Mouse (Mus musculus) spleen, postnatal 36 days (tissue): Measurements from ENCODE around the gene Fam168a.

ENCODE experiments used
- DNase-seq, 2 experiments: peaks; one replicate each; pipeline ENCODE4 v3.0.0; 2022; ENCODE audit warnings: low spot score in 2 of 2, mixed read lengths in 1 of 2

Gene Fam168a

DNA sequence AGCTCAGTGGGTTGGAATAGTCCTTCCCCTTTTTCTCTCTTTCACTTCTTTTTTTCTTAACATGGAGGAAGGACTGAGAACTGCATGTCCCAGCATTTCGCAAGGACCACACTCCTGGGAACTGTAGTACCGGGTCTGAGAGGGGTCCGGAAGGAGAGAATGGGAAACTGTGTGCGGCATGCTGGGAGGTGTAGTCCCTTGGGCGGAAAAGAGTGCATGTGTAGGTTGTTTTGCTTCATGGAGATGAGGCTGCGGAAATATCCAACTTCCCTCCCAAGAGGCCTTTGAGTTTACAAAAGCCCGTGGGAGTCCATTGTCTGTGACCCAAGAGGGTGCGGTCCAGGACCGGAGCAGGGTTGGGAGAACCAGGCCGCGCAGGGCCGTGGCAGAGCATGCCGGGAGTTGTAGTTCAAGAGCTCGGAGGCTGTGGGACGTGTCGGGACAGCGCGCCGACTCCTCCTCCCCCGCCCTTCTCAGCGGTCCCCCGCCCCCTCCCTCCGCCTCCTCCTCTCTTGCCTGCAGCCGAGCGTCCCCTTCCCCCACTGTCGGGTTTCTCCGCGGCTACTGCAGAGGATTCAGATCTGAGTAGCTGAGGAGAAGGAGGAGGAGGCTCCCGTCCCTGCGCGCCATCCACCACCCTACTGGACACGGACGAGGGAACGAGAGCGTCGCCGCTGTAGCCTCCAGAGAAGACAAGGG lies at the start of gene Fam168a:
Fam168a (plus strand) TSS at position 493 of the 699 bp plus-strand sequence.
- peak; percentile 92 to 93 for DNase-seq

DNA sequence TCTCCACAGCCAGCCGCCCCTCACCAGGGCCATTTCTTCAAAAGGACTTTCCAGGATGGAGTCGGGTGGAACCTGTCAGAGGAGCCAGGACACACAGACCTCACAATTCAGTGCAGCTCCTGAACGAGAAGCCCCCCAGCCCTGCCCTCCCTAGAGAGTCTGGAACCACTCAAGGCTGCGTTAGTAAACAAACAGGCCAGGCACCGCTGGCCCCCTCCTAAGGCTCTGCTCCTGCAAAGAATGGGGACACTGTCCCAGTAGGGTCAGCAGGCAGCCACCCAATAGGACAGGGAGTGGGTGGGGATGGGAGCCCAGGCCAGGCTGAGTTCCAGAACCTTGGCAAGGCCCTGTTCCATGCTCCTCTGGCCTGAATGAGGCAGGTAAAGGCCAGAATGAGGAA lies 49.7 kb upstream of the Fam168a start:
- no peak for DNase-seq

DNA sequence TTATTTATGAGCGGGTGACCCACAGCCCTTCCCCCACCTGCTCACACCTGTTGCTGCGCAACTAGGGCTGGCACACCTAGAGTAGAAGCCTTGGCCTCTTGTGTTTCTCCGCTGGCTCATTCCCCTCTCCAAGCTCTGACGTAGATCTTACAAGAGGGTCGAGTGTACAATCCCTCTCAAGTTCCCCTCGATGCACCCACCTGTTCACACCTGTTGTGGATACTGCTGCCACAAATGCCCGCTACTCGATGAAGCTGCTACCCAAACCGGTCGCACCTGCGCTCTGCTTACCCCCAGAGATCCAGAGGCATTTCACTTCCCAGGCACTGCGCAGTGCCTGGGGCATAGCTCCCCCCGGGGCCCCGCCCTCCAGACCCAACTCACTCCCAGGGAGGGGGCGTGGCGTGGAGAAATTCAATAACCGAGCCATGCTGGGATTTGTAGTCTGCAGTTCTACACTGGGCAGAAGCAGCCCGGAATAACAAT lies 48.3 kb upstream of the Fam168a start:
- no peak for DNase-seq

DNA sequence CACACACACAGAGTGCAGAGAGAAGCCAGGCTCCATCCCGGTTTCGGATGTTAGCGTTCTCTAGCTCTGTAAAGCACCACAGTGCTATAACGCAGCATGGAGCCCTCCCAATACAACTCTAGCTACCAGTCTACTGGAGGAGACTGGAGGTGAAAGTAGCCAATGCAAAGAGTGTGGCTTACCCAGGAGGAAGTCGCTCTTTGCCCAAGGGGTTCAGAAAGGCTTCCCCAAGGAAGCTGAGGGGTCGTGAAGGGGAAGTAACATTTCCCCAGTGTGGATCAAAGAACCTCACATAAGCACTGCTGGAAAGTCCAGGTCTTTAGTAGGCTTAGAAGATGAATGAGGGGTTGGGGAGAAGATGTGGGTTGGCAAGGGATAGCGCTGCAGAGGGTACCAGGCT lies 45.2 kb upstream of the Fam168a start:
- no peak for DNase-seq

DNA sequence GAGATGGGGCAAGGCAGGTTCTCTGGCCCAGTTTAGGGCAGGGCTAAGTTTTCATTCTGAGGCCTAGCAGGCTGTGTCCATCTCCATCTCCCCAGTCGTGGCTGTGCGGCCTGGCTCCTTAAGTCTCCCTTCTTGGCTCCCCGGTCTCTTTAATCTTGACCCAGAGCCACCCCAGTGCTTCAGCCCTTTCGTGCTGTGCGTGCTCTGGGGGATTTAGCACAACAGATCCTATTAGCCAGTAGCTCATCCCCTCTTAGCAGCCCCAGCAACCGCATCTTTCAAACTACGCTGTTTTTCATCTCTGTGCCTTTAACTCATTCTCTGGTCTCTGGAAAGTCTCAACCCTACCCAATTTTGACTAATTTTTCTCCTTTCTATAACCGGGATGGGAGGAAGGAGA lies 44.2 kb upstream of the Fam168a start, which contains the start of gene Plekhb1:
Plekhb1 (minus strand) TSS at position 184 of the 400 bp plus-strand sequence.
- no peak for DNase-seq

DNA sequence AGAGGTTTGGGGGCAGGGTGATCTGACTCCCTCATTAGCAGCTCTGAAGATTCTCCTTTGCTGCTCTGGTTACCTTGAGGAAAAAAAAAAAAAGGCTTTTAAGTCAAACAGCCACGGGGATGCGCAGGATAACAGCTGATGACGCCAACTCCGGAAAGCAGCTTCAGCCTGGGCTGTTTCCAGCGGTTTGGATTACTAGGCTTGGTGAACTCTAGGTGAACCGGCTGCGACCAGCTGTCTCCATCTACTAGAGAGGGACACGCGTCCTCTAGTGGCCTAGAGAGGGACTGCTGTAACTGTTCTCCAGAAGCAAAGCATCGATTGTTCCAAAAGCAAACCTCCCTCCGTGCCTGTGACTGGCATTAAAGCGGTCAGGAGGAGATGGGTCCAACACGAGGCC lies 43.2 kb upstream of the Fam168a start:
- peak; percentile 58 to 65 for DNase-seq

DNA sequence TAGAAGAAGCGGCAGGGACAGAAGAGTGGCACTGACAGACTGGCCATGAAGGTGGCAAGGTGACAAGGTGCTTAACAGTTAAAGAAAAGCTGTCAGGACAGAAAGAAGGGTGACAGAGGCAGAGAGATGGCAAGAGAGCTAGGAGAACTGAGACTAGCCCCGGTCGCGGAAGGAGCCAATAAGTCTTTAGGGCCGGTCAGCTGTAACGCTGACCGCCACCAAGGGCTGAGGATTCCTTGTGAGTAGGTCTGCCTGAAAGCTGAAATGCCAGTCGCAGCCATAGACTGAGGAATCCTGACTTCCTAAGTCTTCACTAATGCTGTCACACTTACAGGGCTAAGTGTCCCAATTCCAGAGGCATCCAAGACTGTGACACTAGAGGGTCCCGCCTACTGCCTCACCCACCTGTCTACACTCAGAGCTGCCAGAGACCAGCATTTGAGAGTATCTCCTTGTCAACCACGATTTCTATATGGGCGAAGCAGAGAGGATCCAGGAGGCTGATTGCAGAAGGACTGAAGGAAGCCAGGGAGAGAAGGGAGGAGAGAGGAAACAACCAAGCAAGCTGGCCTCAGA lies 42.6 kb upstream of the Fam168a start:
- no peak for DNase-seq

DNA sequence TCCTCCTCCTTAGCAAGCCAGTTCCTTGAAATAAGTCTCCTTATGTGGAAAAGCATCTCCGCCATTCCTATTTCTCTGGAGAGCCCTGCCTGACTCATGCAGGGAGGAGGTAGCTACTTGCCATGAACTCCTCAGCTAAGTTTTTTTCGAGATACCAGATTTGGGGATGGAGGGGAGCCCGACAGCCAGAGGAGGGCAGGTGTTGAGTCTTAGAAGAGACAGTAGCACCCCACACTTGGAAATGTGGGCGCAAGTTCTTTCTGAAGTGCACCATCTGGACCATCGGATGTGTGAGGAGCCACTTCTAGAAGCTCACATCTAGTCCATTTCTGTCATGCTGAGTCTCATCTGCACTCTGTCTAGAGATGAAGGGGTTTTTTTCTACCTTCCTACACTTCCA lies 35.8 kb upstream of the Fam168a start:
- no peak for DNase-seq

DNA sequence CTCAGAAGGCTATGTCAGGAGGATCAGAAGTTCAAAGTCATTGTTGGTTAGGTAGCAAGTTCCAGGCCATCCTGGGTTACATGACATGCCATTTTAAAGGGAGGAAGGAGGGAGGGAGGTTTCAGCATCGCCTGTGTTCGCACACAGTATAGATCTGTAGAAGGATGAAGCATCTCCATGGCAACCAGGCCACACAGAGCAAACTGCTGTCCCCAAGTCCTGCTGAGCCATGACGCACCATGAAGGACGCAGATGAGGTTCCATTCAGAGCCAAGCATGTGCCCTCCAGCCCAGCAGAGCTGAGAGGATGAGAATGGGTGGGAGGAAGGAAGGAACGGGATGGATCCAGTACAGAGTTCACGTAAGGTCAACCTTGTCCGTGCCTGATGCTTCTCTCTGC lies 33.0 kb upstream of the Fam168a start:
- no peak for DNase-seq

DNA sequence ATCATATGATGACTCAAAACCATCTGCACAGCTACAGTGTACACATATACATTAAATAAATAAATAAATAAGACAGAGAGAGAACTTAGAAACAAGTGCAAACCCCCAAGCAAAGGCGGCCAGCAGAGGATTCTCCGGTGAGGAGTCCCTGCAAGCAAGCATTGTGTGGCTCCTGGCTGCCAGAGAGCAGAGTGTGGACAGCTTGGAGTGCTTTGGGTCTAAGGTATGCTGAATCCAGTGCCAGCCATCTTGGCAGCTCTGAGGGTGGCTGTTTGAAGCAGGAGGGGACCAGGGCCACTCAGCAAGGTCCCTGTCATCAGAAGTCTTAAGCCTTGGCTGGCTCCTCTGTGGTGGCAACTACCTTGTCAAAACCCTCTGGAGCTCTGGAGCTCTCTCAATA lies 31.5 kb upstream of the Fam168a start:
- no peak for DNase-seq

DNA sequence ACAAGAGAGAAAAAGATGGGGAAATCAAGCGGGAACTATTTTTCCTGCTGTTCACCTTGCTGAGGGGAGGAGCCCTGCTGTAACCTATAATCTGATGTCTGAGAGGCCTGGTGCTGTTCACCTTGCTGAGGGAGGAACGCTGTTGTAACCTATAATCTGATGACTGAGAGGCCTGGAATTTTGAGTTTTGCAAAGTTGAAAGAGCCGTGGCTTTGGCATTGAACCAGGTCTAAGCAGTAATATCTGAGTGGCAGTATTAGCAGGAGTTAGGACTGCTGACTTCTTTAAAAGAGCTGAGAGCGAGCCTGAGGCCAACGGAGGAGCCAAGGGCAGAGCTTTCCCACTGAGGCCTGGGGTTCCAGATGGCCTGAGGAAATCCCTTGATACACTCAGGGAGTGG lies 28.4 kb upstream of the Fam168a start:
- DNase-seq = no peak

DNA sequence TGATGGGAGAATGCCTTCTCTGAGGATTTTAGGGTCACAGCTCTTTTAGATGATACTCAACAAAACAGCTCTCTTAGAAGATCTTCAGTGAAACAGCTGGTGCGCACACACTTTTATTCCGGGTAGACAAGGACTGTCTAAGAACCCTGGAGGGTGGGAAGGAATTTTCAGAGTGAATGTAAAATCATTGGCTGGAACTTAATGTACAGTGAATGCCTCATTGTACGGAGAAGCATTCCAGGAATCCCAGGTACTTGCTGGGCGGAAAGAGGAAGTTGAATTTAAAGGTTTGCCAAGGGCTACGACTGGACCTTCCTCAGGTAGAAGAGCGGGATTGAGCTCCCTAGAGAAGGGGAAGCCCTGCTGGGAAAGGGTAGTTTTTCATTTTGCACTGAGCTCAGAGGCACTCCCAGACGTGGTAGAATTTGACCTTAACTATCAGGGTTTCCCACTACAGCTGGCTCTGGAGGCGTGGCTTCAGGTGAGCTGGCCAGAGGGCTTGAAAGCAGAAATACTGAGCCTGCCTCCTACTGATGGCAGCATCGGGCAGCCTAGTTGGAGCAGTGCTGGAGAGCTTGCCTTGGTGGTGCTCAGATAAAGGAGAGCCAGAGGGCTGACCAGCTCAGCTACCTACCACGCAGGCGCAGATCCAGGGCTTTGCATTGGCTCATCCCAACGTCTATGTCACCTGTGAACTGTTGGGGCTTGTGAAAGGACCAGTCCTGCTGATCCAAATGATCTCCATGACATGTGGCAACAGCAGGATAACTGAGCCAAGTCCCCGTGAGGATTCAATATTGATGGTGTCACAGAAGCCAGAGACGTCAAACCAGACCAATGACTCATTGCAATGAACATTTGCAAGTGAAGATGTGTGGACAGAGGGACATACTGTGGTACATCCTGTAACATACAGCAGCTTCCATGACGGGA lies 27.2 kb upstream of the Fam168a start:
- no peak for DNase-seq

DNA sequence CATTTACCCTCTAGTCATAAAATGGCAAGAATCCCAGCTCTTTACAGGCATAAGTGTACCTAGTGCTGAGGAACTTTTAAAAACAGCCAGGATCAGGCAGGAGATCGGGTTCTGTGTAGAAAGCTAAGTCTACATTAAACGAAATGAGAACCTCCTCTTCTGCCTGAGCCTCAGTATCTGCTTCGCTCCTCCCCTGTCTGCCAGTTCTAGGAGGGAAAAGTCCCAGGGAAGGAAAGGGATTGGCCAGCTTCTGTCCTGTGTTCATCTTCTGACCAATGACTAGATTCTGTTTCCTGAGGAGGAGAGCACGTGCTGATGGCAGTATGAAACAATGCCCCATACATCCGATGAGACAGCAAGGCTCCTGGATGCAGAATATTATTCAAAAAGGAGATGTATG lies 25.3 kb upstream of the Fam168a start:
- no peak for DNase-seq

DNA sequence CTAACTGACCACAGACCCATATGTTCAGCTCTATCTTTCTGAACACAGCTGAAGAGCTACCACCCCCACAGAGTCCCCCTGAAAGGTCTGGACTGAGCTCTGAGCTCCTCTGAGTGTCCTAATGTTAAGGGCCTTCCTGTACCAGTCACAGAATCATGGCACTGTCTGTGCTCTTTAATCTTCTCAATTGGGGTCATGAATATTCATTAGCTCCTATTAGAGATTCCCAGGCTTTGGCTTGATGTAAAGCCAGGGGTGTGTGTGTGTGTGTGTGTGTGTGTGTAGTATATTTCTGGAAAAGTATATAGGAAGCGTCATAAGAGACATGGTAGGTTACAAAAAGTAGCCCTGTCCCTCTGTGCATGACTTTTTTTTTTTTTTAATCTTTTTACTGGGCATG lies 23.2 kb upstream of the Fam168a start:
- DNase-seq = no peak

DNA sequence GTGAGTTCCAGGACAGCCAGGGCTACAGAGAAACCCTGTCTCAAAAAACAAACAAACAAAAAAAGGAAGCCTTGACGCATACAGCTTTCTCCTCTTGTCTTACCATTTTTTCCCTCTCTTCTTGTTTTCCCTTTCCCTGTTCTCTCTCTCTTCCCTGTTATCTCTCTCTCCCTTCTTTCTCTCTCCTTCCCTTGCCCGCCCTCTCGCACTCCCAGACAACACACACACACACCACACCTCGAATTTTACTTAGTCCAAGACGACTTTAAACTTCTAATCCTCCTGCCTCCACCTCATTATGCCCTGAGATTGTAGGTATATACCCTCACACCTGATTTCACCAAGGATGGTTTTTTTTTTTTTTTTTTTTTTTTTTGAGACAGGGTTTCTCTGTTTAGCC lies 22.4 kb upstream of the Fam168a start:
- no peak for DNase-seq

DNA sequence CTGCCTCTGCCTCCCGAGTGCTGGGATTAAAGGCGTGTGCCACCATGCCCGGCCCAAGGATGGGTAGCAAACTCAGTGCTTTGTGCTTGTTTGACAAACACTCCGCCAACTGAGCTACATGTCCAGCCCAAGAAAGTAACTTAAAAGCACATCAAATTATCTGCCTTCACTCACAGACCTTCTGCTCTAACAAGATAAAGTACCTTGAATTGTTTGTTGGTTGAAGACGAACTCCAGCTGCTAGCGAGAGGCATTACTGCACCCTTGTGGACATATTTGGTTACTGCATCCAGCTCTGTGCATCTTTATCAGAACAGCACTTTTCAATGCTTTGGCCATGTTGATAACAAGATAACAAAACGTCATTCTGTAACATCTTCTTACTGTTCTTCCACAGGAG lies 21.9 kb upstream of the Fam168a start:
- DNase-seq = peak; percentile 37 to 56

DNA sequence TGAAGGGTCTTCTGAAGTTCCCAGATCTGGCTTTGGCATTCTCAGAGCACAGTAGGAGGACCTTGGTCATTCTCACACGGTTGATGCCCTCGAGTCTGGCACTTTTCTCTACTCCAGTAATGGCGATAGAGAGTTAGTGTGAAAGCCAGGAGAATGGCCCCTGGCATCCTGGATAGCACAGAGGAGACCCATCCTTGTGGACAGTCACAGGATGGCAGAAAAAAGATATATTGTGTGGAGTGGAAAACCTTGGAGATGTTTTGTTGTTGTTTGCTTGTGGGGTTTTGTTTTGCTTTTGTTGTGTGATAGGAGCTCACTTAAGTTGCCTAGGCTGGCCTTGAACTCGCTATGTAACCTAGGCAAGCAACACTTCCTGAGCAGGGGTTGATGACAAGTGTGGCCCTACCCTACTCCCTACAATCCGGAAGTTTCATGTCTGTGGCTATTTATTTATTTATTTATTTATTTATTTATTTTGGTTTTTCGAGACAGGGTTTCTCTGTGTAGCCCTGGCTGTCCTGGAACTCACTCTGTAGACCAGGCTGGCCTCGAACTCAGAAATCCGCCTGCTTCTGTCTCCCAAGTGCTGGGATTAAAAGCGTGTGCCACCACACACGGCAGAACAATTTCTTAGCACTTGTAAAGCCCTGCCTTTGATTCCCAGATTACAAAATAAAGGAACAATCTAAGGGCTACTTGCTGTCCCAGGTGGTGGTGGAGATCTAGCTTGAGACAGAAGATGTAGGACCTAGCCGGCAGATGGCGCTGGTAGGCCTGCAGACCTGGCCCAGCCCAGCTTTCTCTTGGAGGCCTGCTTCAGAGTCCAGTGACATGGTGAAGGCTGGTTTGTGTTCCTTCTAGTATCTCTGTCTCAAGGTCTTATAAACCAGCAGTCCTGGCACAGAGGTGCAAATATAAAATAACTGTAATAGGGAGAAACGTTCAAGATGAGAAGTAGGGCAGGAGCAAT lies 21.1 kb upstream of the Fam168a start:
- DNase-seq = peak; percentile 65 to 67

DNA sequence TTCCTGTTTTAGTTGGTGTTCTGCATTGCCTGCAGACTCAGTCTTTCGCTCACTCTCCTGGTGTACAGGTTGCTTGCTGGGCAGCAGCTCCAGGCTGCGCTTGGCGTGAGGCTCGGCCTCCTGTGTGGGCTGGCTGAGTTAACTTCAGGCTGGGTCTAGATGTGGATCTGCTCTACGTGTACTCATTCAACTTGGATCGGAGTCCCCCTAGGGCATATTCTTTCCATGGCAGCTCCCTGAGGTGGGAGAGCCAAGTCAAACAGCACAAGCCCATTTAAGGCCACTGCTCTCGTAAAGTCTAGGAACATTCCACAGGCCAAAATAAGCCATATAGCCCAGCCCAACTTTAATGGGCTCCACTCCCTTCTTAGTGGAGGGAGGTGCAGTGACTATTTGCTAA lies 18.0 kb upstream of the Fam168a start:
- DNase-seq = no peak

DNA sequence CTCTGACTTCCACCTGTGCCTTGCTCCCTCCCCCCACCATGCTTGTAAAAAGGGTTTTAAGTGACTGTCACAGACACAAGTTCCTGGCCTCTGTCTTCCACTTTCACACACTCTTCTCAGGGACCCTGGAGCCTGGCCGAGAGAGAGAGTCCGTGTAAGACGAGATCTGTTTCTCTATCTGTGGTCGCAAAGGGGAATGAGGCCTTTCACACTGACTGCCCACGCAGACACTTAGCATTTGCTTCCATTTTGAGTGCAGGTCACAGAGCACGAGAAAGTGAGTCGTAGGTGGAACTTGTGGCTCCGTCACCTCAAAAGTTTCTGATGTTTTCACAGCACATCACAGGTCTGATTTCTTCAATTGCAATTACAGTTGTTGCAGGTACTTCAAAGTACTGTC lies 13.2 kb upstream of the Fam168a start:
- DNase-seq = no peak

DNA sequence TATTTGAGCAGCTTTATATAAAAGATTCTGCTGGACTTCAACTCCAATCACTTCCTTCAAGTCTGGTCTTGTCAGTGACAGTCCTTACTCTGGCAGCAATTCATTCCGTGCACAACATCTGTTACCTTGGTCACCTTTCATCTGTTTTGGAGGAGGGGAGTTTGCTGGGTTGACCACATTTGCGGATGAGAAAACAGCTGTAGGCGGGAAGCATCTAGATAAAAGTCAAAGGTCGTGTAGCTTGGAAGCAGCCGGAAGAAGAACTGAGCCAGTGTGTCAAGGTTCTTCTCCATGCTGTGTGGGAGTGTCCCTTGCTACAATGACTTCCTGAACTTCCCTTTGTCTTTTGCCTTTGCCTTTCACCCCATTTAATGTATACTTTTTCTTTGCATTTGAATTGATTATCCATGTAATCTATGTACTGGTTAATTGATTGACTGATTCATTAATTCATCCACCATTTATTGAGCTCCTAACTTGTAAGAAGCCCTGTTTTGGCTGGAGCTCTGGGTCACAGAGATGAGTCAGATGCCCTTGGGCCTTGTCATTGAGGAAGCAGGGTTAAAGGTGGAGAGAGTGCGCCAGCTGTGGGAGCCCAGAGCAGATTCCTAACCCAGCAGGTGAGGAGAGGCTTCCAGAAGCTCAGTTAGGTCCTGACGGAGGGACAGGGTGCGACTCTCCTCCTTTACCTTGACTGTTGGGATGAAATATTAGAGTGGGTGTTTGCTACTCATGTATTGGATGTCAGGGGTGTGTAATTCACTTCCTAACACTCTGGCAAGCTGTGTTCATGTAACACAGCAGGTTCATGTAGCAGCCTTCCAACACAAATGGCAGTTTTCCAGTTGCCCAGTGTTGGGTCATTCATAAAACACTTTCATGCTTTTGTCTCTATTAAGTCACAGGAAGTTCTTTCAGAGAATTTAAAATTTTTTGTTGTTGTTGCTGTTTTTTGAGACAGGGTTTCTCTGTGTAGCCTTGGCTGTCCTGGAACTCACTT lies 6.4 kb upstream of the Fam168a start:
- peak; percentile 12 to 13 for DNase-seq
